12 mouse cellular contexts compared by ENCODE assay signal in the genomic region with DNA sequence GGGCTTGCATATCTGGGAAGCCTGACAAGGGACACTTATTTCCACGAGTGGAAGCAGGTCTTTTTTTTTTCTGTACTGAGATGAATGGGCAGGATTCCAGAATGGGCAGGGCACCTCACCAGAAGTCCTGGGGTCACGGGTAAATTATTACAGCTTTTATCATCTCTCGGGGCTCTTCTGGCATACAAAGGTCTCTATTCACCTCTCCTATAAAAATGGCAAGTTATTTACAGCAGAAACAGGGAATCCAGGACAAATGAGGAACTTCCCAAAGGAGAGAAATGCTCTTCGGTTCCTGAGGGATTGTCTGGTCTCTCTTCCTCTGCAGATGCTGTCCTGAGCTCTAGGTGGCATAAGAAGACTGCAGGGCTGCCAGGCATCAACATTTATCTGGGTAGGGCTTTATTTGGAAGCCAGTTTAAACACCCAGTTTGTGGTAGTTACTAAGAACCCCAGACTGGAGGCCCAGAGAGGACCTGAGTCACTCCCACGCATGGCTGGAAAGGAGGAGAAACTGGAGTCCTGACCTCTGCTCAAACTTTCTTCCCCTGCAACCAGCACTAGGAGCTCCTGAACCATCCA. TPM values are rescaled to one million over a fixed set of nuclear protein-coding genes. Genes with fewer than 3 reads are reported as not detected.
DNase-seq lines count a peak whose midpoint lies in the region; ATAC-seq and TF ChIP-seq lines count a peak whose summit lies in the region.
"Had no signal": no experiment of that assay in that cellular context is flagged by ENCODE, and none has a peak within 500 bp of the region (broad histone marks: within the 10 kb centered on the region; RNA-seq: fewer than 3 reads in every experiment).

No protein-coding gene starts in this region.

- no peak overlapping the region for H3K4me3 ChIP-seq in liver, adult 2 months (ENCODE audit: insufficient read depth, low read depth, low read length)
- H3K4me3 ChIP-seq in MEL (ENCODE audit: control insufficient read depth in 1 of 2, insufficient read depth in 1 of 2, low read depth in 2 of 2, low read length in 2 of 2) = no peak overlapping the region
- no peak overlapping the region for H3K4me3 ChIP-seq in intestine, embryonic 14.5 days (ENCODE audit: low read depth, low read length)
- no peak overlapping the region for H3K4me3 ChIP-seq in lung, postnatal 0 days (ENCODE audit: low read depth, low read length)
- H3K4me3 ChIP-seq in forebrain, embryonic 15.5 days = no peak overlapping the region
- H3K4me3 ChIP-seq: midbrain, embryonic 12.5 days had no signal

- WGBS in liver, adult 2 months = 4% methylated on average over 5 of the region's 5 CpGs
- 31% methylated on average over 5 of the region's 5 CpGs for WGBS in intestine, embryonic 14.5 days
- WGBS in lung, postnatal 0 days = 21% methylated on average over 5 of the region's 5 CpGs
- WGBS in forebrain, embryonic 15.5 days = 51% methylated on average over 5 of the region's 5 CpGs

- H3K9me3 ChIP-seq in MEL (replicated peaks; ENCODE audit: insufficient read depth, low read length) = no peaks in the 10 kb centered on the region
- H3K9me3 ChIP-seq in intestine, embryonic 14.5 days (ENCODE audit: control insufficient read depth, low read length) = no peaks in the 10 kb centered on the region
- no peaks in the 10 kb centered on the region for H3K9me3 ChIP-seq in lung, postnatal 0 days (ENCODE audit: low read length)
- no peaks in the 10 kb centered on the region for H3K9me3 ChIP-seq in forebrain, embryonic 15.5 days
- H3K9me3 ChIP-seq: midbrain, embryonic 12.5 days had no signal

- no peak for TF ChIP-seq POLR2A in liver, adult 2 months (IDR thresholded peaks at IDR 0.05; ENCODE audit: extremely low read depth, insufficient read depth, low read length)
- no peak for TF ChIP-seq POLR2A in MEL (IDR thresholded peaks at IDR 0.05; ENCODE audit: control insufficient read depth in 1 of 2, insufficient read depth in 1 of 2, low read depth in 1 of 2, low read length in 2 of 2, poor library complexity in 1 of 2)

- peak; percentile 56 for TF ChIP-seq CTCF in liver, adult 2 months (IDR thresholded peaks at IDR 0.05; ENCODE audit: low read depth, low read length)
- peak; percentile 10 to 42 (median 17); a peak in 3 of 6 replicates for TF ChIP-seq CTCF in MEL (IDR thresholded peaks at IDR 0.05 in 2 of 3, conservative IDR thresholded peaks at IDR 0.05 in 1 of 3; ENCODE audit: control insufficient read depth in 1 of 3, insufficient read depth in 1 of 3, low read depth in 2 of 3, low read length in 3 of 3, poor library complexity in 1 of 3, severe bottlenecking in 1 of 3)
- TF ChIP-seq CTCF in lung, postnatal 0 days (IDR thresholded peaks at IDR 0.05) = peak; percentile 59

- TF ChIP-seq RAD21 in MEL (IDR thresholded peaks at IDR 0.05; ENCODE audit: low read depth, low read length) = peak; percentile 49

- TF ChIP-seq EP300 in MEL (IDR thresholded peaks at IDR 0.05; ENCODE audit: low read depth in 1 of 2, low read length in 2 of 2) = no peak
- TF ChIP-seq EP300 in lung, postnatal 0 days (IDR thresholded peaks at IDR 0.05) = no peak

- peak; percentile 84 for DNase-seq in liver, adult 2 months (ENCODE audit: extremely low read depth, low read depth, low spot score)
- DNase-seq in liver (no peak), MEL (ENCODE audit: low read depth, low spot score) (peak; percentile 14)
- DNase-seq in intestine, embryonic 14.5 days (ENCODE audit: low spot score) = no peak
- DNase-seq in lung, postnatal 0 days (ENCODE audit: low spot score) = peak; percentile 32
- no peak for DNase-seq in layer of hippocampus, postnatal 36 days
- DNase-seq: layer of hippocampus, adult 9-11 months; right cerebral cortex, postnatal 25 days had no signal

- no peak for ATAC-seq in intestine, embryonic 14.5 days (replicated peaks; ENCODE audit: low FRiP score, low TSS enrichment, low read depth)
- no peak for ATAC-seq in lung, postnatal 0 days
- ATAC-seq in forebrain, embryonic 15.5 days (replicated peaks) = no peak

- H3K79me2 ChIP-seq in liver, adult 2 months (ENCODE audit: control insufficient read depth, insufficient read depth, low read length) = peaks cover 20% of the 10 kb centered on the region; the same call in 1 of the 2 replicates
- no peaks in the 10 kb centered on the region for H3K79me2 ChIP-seq in MEL (ENCODE audit: control insufficient read depth, insufficient read depth, low read length, poor library complexity)

- H3K27ac ChIP-seq in liver, adult 2 months (replicated peaks; ENCODE audit: insufficient read depth, low read depth, low read length) = peak overlapping the region; percentile 82
- H3K27ac ChIP-seq in MEL (ENCODE audit: control insufficient read depth, low read depth, low read length) = no peak overlapping the region
- H3K27ac ChIP-seq in intestine, embryonic 14.5 days (ENCODE audit: low read depth) = peak overlapping the region; percentile 73
- no peak overlapping the region for H3K27ac ChIP-seq in lung, postnatal 0 days (ENCODE audit: low read length)
- no peak overlapping the region for H3K27ac ChIP-seq in forebrain, embryonic 15.5 days (replicated peaks)
- H3K27ac ChIP-seq: midbrain, embryonic 12.5 days had no signal

- no peaks in the 10 kb centered on the region for H3K27me3 ChIP-seq in liver, adult 2 months (ENCODE audit: control insufficient read depth, insufficient read depth, low read length)
- H3K27me3 ChIP-seq in MEL (ENCODE audit: control insufficient read depth in 1 of 2, insufficient read depth in 2 of 2, low read length in 2 of 2) = peaks cover 3 to 11% of the 10 kb centered on the region in 2 experiments
- H3K27me3 ChIP-seq in intestine, embryonic 14.5 days (replicated peaks; ENCODE audit: control insufficient read depth, insufficient read depth, low read length) = no peaks in the 10 kb centered on the region
- H3K27me3 ChIP-seq in lung, postnatal 0 days (replicated peaks; ENCODE audit: insufficient read depth, low read length) = no peaks in the 10 kb centered on the region
- no peaks in the 10 kb centered on the region for H3K27me3 ChIP-seq in forebrain, embryonic 15.5 days
- H3K27me3 ChIP-seq: midbrain, embryonic 12.5 days had no signal

- H3K36me3 ChIP-seq in liver, adult 2 months (ENCODE audit: control insufficient read depth, insufficient read depth, low read length) = no peaks in the 10 kb centered on the region
- no peaks in the 10 kb centered on the region for H3K36me3 ChIP-seq in MEL (ENCODE audit: control insufficient read depth in 1 of 2, insufficient read depth in 2 of 2, low read length in 2 of 2)
- H3K36me3 ChIP-seq in intestine, embryonic 14.5 days (ENCODE audit: control insufficient read depth, insufficient read depth, low read length) = no peaks in the 10 kb centered on the region
- no peaks in the 10 kb centered on the region for H3K36me3 ChIP-seq in lung, postnatal 0 days (ENCODE audit: insufficient read depth, low read length)
- H3K36me3 ChIP-seq in forebrain, embryonic 15.5 days = no peaks in the 10 kb centered on the region
- H3K36me3 ChIP-seq: midbrain, embryonic 12.5 days had no signal

- no peak overlapping the region for H3K4me2 ChIP-seq in intestine, embryonic 14.5 days (ENCODE audit: low read length)
- no peak overlapping the region for H3K4me2 ChIP-seq in lung, postnatal 0 days (replicated peaks; ENCODE audit: low read depth, low read length)
- H3K4me2 ChIP-seq in forebrain, embryonic 15.5 days (replicated peaks) = no peak overlapping the region
- H3K4me2 ChIP-seq: midbrain, embryonic 12.5 days had no signal

- H3K9ac ChIP-seq in liver, adult 2 months (ENCODE audit: low read depth, low read length) = peak overlapping the region; percentile 58
- H3K9ac ChIP-seq in MEL (ENCODE audit: control insufficient read depth, low read depth, low read length, poor library complexity, severe bottlenecking) = no peak overlapping the region
- no peak overlapping the region for H3K9ac ChIP-seq in intestine, embryonic 14.5 days (ENCODE audit: low read length)
- no peak overlapping the region for H3K9ac ChIP-seq in lung, postnatal 0 days (replicated peaks; ENCODE audit: low read depth)
- H3K9ac ChIP-seq in forebrain, embryonic 15.5 days (replicated peaks) = no peak overlapping the region
- H3K9ac ChIP-seq: midbrain, embryonic 12.5 days had no signal

- peaks cover 11% of the 10 kb centered on the region for H3K4me1 ChIP-seq in liver, adult 2 months (ENCODE audit: control insufficient read depth, insufficient read depth, low read length)
- no peaks in the 10 kb centered on the region for H3K4me1 ChIP-seq in MEL (ENCODE audit: control insufficient read depth in 1 of 2, insufficient read depth in 2 of 2, low read length in 2 of 2)
- H3K4me1 ChIP-seq in intestine, embryonic 14.5 days (replicated peaks; ENCODE audit: control insufficient read depth, insufficient read depth, low read length) = 0 out of 2 replicates have a peak, but pooled peaks cover 6% of the 10 kb centered on the region
- H3K4me1 ChIP-seq in lung, postnatal 0 days (ENCODE audit: insufficient read depth, low read depth, low read length) = no peaks in the 10 kb centered on the region
- H3K4me1 ChIP-seq in forebrain, embryonic 15.5 days = no peaks in the 10 kb centered on the region
- H3K4me1 ChIP-seq: midbrain, embryonic 12.5 days had no signal

RNA-seq across cellular contexts. Expression of a gene that starts 0.8 kb away (rescaled TPM):
- total RNA-seq in liver, adult 2 months (2014; rRNA removed) = 72.3 TPM in 2 replicates
- 45.8 and 53.6 TPM in 2 replicates for polyA plus RNA-seq in liver, adult 2 months (2012; rRNA removed)
- total RNA-seq in MEL (2012; rRNA removed) = not detected in 2 replicates
- polyA plus RNA-seq in MEL (2012; ENCODE audit: insufficient read depth in 1 of 2, insufficient read length in 2 of 2, low read depth in 1 of 2, low replicate concordance in 2 of 2, missing spikeins in 1 of 2) = not detected
- polyA plus RNA-seq in intestine, embryonic 14.5 days (2014; fragmentation: Nextera tagmentation; extraction: Ambion mirVana) = 4.7 and 6.7 TPM in 2 replicates
- polyA plus RNA-seq in lung, postnatal 0 days (2015; fragmentation: Nextera tagmentation; extraction: Ambion mirVana) = 0.05 and 0.10 TPM in 2 replicates
- not detected in 2 replicates for polyA plus RNA-seq in forebrain, embryonic 15.5 days (2015; fragmentation: Nextera tagmentation; extraction: Ambion mirVana)
- total RNA-seq in layer of hippocampus, postnatal 36 days (2021) = not detected
- total RNA-seq: heart, adult 8-10 months had no signal
- polyA plus RNA-seq: embryonic facial prominence, embryonic 14.5 days; midbrain, embryonic 12.5 days had no signal

RNA-seq across cellular contexts. Expression of a gene that starts 46.5 kb away (rescaled TPM):
- not detected in 2 replicates for total RNA-seq in liver, adult 2 months (2014; rRNA removed)
- not detected in 2 replicates for polyA plus RNA-seq in liver, adult 2 months (2012; rRNA removed)
- total RNA-seq in MEL (2012; rRNA removed) = 0.10 TPM in 1 of 2 replicates, not detected in the other
- polyA plus RNA-seq in MEL (2012; ENCODE audit: insufficient read depth in 1 of 2, insufficient read length in 2 of 2, low read depth in 1 of 2, low replicate concordance in 2 of 2, missing spikeins in 1 of 2) = under 1 TPM in 1 of 2 experiments, not detected in 1; 0.03 TPM
- 0.08 TPM in 1 of 2 replicates, not detected in the other for polyA plus RNA-seq in intestine, embryonic 14.5 days (2014; fragmentation: Nextera tagmentation; extraction: Ambion mirVana)
- polyA plus RNA-seq in lung, postnatal 0 days (2015; fragmentation: Nextera tagmentation; extraction: Ambion mirVana) = 2.6 and 3.7 TPM in 2 replicates
- 0.54 and 1.0 TPM in 2 replicates for polyA plus RNA-seq in forebrain, embryonic 15.5 days (2015; fragmentation: Nextera tagmentation; extraction: Ambion mirVana)
- total RNA-seq in layer of hippocampus, postnatal 36 days (2021) = 1 to 10 TPM in 1 of 2 experiments, under 1 TPM in 1; 0.95 to 1.4 TPM
- total RNA-seq: heart, adult 8-10 months had no signal

RNA-seq across cellular contexts. Expression of a gene that starts 51.4 kb away (rescaled TPM):
- 56.6 and 69.9 TPM in 2 replicates for total RNA-seq in liver, adult 2 months (2014; rRNA removed)
- polyA plus RNA-seq in liver, adult 2 months (2012; rRNA removed) = 39.4 and 46.7 TPM in 2 replicates
- total RNA-seq in MEL (2012; rRNA removed) = 293 and 295 TPM in 2 replicates
- 100 to 1,000 TPM in 1 of 2 experiments, not detected in 1; 269 TPM for polyA plus RNA-seq in MEL (2012; ENCODE audit: insufficient read depth in 1 of 2, insufficient read length in 2 of 2, low read depth in 1 of 2, low replicate concordance in 2 of 2, missing spikeins in 1 of 2)
- 176 and 187 TPM in 2 replicates for polyA plus RNA-seq in intestine, embryonic 14.5 days (2014; fragmentation: Nextera tagmentation; extraction: Ambion mirVana)
- 205 and 218 TPM in 2 replicates for polyA plus RNA-seq in lung, postnatal 0 days (2015; fragmentation: Nextera tagmentation; extraction: Ambion mirVana)
- polyA plus RNA-seq in forebrain, embryonic 15.5 days (2015; fragmentation: Nextera tagmentation; extraction: Ambion mirVana) = 102 and 113 TPM in 2 replicates
- total RNA-seq in layer of hippocampus, postnatal 36 days (2021) = 100 to 1,000 TPM; 120 to 146 TPM

RNA-seq across cellular contexts. Expression of a gene that starts 51.4 kb away (rescaled TPM):
- total RNA-seq in liver, adult 2 months (2014; rRNA removed) = not detected in 2 replicates
- not detected in 2 replicates for polyA plus RNA-seq in liver, adult 2 months (2012; rRNA removed)
- not detected in 2 replicates for total RNA-seq in MEL (2012; rRNA removed)
- not detected for polyA plus RNA-seq in MEL (2012; ENCODE audit: insufficient read depth in 1 of 2, insufficient read length in 2 of 2, low read depth in 1 of 2, low replicate concordance in 2 of 2, missing spikeins in 1 of 2)
- polyA plus RNA-seq in intestine, embryonic 14.5 days (2014; fragmentation: Nextera tagmentation; extraction: Ambion mirVana) = 0.68 TPM in 1 of 2 replicates, not detected in the other
- polyA plus RNA-seq in lung, postnatal 0 days (2015; fragmentation: Nextera tagmentation; extraction: Ambion mirVana) = not detected in 2 replicates
- not detected in 2 replicates for polyA plus RNA-seq in forebrain, embryonic 15.5 days (2015; fragmentation: Nextera tagmentation; extraction: Ambion mirVana)
- total RNA-seq in layer of hippocampus, postnatal 36 days (2021) = not detected
- total RNA-seq: heart, adult 8-10 months had no signal
- polyA plus RNA-seq: embryonic facial prominence, embryonic 14.5 days; midbrain, embryonic 12.5 days had no signal

Comparison
In these comparisons a context has a peak if more than half of its experiments do, and no peak if none do; other contexts are left out.
1. DNase-seq: peak in liver, adult 2 months (single experiment), MEL (single experiment) and lung, postnatal 0 days (single experiment); none in liver (single experiment), intestine, embryonic 14.5 days (single experiment) and layer of hippocampus, postnatal 36 days (0 of 2).
2. H3K27ac ChIP-seq: peak in liver, adult 2 months (single experiment) and intestine, embryonic 14.5 days (single experiment); none in MEL (single experiment), lung, postnatal 0 days (single experiment) and forebrain, embryonic 15.5 days (single experiment).
3. Peak in every context shown above with its lines, with median percentiles within 50 percentile points of each other: CTCF ChIP-seq.